Mouse (Mus musculus): ENCODE measurements at regions not wholly inside any gene's neighbourhood (a gene's known extent, or its start where the extent isn't known, plus 50 kb on each side); places are given as distances from the start of the nearest gene placed in this dataset.
A peak's percentile ranks its signal among the peaks of the same experiment; 100 is the strongest.
"Not testable (repeated sequence)": the region's sequence is repeated elsewhere in the genome, so short reads cannot be mapped to it uniquely, and the experiment has no call there.

- DNase-seq = no peak
Observed at GRCm38 (mm10) chr17:58820588-58821195, 170.5 kb downstream of the Pdzph1 start.

DNA sequence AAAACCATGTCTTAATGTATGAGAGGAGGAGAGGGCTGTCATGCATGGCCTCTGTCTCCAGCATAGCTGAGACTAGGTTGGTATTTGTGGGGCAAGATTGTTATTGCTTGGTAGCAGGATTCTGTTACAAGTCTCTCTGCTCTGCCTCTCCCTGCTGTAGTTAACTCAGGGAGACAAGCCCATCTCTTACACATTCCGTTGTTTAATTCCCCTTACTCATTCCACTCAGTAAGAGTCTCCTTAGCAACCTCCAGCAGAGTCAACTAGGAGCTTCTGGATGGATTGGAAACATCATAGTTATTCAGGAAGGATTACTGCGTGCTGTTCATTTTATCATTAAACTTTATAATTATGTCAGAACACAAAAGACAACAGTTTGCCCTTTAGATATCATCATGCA lies 171.8 kb downstream of the Pdzph1 start:
- no peak for DNase-seq

GRCm38 (mm10) chr17:58775451-58775850 lies 215.7 kb downstream of the Pdzph1 start:
- DNase-seq = not testable (repeated sequence)

DNA sequence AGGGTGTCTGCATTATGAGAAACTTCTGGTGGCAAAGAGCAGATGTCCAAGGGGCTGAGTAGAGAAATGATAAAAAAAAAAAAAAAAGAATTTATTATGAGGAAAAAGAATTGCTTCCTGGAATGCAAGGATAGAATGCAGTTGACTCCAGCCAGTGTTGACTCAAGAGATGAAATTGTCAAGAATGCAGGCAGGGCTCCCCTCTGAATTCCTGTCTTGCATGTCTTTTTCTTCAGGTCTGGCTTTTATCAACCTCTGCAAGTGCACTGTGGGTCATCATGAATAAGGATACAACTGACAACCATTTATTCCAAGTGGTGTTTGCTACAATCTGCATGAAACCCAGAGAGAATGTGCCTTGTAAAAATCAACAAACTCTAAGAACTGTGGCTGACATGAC lies 217.6 kb downstream of the Pdzph1 start:
- no peak for DNase-seq

- DNase-seq = peak in 1 of 2 experiments; percentile 3
Observed at GRCm38 (mm10) chr17:58765141-58765540, 226.0 kb downstream of the Pdzph1 start.

GRCm38 (mm10) chr17:58749000-58749399 lies 242.2 kb downstream of the Pdzph1 start:
- peak; percentile 67 to 81 for DNase-seq

- no peak for DNase-seq
Observed at GRCm38 (mm10) chr17:58748264-58748663, 242.9 kb downstream of the Pdzph1 start.

- DNase-seq = no peak
Observed at GRCm38 (mm10) chr17:58710748-58711478, 280.3 kb downstream of the Pdzph1 start.

- no peak for DNase-seq
Observed at GRCm38 (mm10) chr17:58690211-58690610, 301.0 kb downstream of the Pdzph1 start.

- no peak for DNase-seq
Observed at GRCm38 (mm10) chr17:58672291-58672690, 318.9 kb downstream of the Pdzph1 start.

- no peak for DNase-seq
Observed at GRCm38 (mm10) chr17:58668036-58668435, 323.1 kb downstream of the Pdzph1 start.

- DNase-seq = no peak
Observed at GRCm38 (mm10) chr17:58643793-58644192, 347.4 kb downstream of the Pdzph1 start.

GRCm38 (mm10) chr17:58642273-58642672 lies 348.9 kb downstream of the Pdzph1 start:
- peak in 1 of 2 experiments; percentile 2 for DNase-seq

GRCm38 (mm10) chr17:58598911-58599310 lies 392.3 kb downstream of the Pdzph1 start:
- no peak for DNase-seq

DNA sequence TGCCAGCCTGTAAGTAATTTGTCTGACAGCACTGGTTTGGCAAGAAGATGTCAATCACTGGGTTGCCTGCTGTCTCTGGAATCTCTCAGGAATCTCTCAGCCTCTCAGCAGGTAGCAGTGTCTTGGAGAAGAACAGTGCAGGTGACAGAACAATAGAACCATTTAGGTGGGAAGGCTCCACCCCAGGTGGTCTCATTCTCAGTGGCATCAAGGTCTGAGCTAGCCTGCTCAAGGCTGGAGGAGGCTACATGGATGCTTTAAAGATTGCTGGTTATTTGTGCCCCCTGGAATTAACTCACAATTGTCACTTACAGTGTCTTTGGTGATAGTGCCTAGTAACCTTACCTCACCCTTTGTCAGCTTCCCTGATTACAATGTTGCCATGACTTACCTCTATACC lies 394.5 kb downstream of the Pdzph1 start:
- DNase-seq = no peak

DNA sequence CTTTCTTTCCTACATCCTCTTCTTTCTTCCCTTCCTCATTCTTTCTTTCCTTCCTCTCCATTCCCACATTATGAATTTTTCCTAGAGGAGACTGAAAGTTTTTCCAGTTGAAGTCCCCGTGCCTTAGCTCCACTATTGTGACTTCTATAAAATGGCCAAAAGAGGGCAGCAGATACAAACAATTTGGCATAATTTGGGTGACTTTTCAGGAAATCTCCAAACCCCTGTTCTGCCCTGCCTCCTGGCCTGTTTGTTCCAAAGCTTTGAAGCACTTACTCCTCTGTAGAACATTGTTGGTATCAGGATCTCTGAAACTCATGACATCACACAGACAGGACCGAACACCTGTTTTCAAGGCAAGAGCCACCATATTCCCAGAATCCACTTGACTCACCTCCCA lies 403.2 kb downstream of the Pdzph1 start:
- peak in 1 of 2 experiments; percentile 2 for DNase-seq

DNA sequence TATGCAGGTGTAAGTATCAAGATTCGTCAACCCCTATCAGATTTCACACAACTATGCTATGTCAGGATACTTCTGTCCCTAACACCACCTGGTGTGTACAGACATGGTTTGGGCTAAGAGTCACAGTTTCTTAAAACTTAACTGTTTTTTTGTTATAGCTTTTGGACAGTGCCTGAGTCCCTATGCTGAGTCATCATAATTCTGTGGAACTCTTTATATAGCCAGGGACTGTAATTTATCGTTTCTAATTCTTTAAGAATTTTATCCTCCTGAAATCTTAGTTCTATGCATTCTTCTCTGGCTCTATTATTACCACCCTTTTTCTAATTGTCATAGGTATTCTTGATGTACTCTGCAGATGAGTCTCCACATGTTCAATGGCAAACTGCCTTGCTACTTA lies 418.3 kb downstream of the Pdzph1 start:
- no peak for DNase-seq
